Mouse (Mus musculus): ENCODE measurements around the gene Tnfaip8l2. TPM values are rescaled to one million over a fixed set of nuclear protein-coding genes. Genes with fewer than 3 reads are reported as not detected.
"Not testable (repeated sequence)": the region's sequence is repeated elsewhere in the genome, so short reads cannot be mapped to it uniquely, and the experiment has no call there.

Tnfaip8l2 gene
- total RNA-seq, 2 experiments from 2014 or later: 3.1 to 8.1 TPM

- ATAC-seq (replicated peaks; ENCODE audit: low FRiP score, low TSS enrichment, poor library complexity, severe bottlenecking): no peak
Observed at GRCm38 (mm10) chr3:95129226-95129651, 12.9 kb downstream of the Tnfaip8l2 start.

- 0 out of 2 replicates have a peak, but pooled peaks have one; percentile 9 for ATAC-seq (replicated peaks; ENCODE audit: low FRiP score, low TSS enrichment, poor library complexity, severe bottlenecking)
Observed at GRCm38 (mm10) chr3:95124972-95125371, 17.2 kb downstream of the Tnfaip8l2 start.

GRCm38 (mm10) chr3:95124246-95124645, 17.9 kb downstream of the Tnfaip8l2 start, which contains the start of gene Tmod4:
Gene Tmod4, plus strand, starts transcription at chr3:95124476.
- ATAC-seq (replicated peaks; ENCODE audit: low FRiP score, low TSS enrichment, poor library complexity, severe bottlenecking): peak; percentile 71

- ATAC-seq (replicated peaks; ENCODE audit: low FRiP score, low TSS enrichment, poor library complexity, severe bottlenecking): no peak
Observed at GRCm38 (mm10) chr3:95121580-95121979, 20.6 kb downstream of the Tnfaip8l2 start.

GRCm38 (mm10) chr3:95117751-95118150, 24.4 kb downstream of the Tnfaip8l2 start:
- no peak for ATAC-seq (replicated peaks; ENCODE audit: low FRiP score, low TSS enrichment, poor library complexity, severe bottlenecking)

- ATAC-seq (replicated peaks; ENCODE audit: low FRiP score, low TSS enrichment, poor library complexity, severe bottlenecking): no peak
Observed at GRCm38 (mm10) chr3:95112760-95113159, 29.4 kb downstream of the Tnfaip8l2 start.

GRCm38 (mm10) chr3:95110911-95111726, 31.0 kb downstream of the Tnfaip8l2 start, which contains the start of gene Vps72:
Gene Vps72, plus strand, starts transcription at chr3:95111022.
- ATAC-seq (replicated peaks; ENCODE audit: low FRiP score, low TSS enrichment, poor library complexity, severe bottlenecking): peak; percentile 85

- ATAC-seq (replicated peaks; ENCODE audit: low FRiP score, low TSS enrichment, poor library complexity, severe bottlenecking): no peak
Observed at GRCm38 (mm10) chr3:95107898-95108297, 34.3 kb downstream of the Tnfaip8l2 start.

- not testable (repeated sequence) for ATAC-seq (replicated peaks; ENCODE audit: low FRiP score, low TSS enrichment, poor library complexity, severe bottlenecking)
Observed at GRCm38 (mm10) chr3:95107308-95107707, 34.9 kb downstream of the Tnfaip8l2 start.

- ATAC-seq (replicated peaks; ENCODE audit: low FRiP score, low TSS enrichment, poor library complexity, severe bottlenecking): peak; percentile 69
Observed at GRCm38 (mm10) chr3:95106338-95107117, 35.6 kb downstream of the Tnfaip8l2 start, which contains the start of gene Pip5k1a. Gene Pip5k1a, minus strand, starts transcription at chr3:95106930.

- 0 out of 2 replicates have a peak, but pooled peaks have one; percentile 32 for ATAC-seq (replicated peaks; ENCODE audit: low FRiP score, low TSS enrichment, poor library complexity, severe bottlenecking)
Observed at GRCm38 (mm10) chr3:95105586-95106337, 36.4 kb downstream of the Tnfaip8l2 start.

GRCm38 (mm10) chr3:95105121-95105520, 37.0 kb downstream of the Tnfaip8l2 start:
- no peak for ATAC-seq (replicated peaks; ENCODE audit: low FRiP score, low TSS enrichment, poor library complexity, severe bottlenecking)

GRCm38 (mm10) chr3:95100854-95101253, 41.3 kb downstream of the Tnfaip8l2 start:
- no peak for ATAC-seq (replicated peaks; ENCODE audit: low FRiP score, low TSS enrichment, poor library complexity, severe bottlenecking)

Other genes starting within 250 kb of the Tnfaip8l2 start
- gene Selenbp1, start 209.3 kb downstream of the Tnfaip8l2 start, total RNA-seq (2014; fragmentation: Nextera tagmentation): 128 and 136 TPM in 2 replicates
- gene Selenbp1, start 209.3 kb downstream of the Tnfaip8l2 start, total RNA-seq (2017): 100 and 113 TPM in 2 replicates
- 21.3 and 21.4 TPM in 2 replicates for gene Rfx5, start 188.3 kb downstream of the Tnfaip8l2 start, total RNA-seq (2014; fragmentation: Nextera tagmentation)
- gene Rfx5, start 188.3 kb downstream of the Tnfaip8l2 start, total RNA-seq (2017): 15.1 and 19.0 TPM in 2 replicates
- 24.9 and 35.5 TPM in 2 replicates for gene Pi4kb, start 167.6 kb downstream of the Tnfaip8l2 start, total RNA-seq (2014; fragmentation: Nextera tagmentation)
- gene Pi4kb, start 167.6 kb downstream of the Tnfaip8l2 start, total RNA-seq (2017): 22.7 and 27.9 TPM in 2 replicates
- 16.8 and 25.9 TPM in 2 replicates for gene Zfp687, start 126.9 kb downstream of the Tnfaip8l2 start, total RNA-seq (2014; fragmentation: Nextera tagmentation)
- gene Zfp687, start 126.9 kb downstream of the Tnfaip8l2 start, total RNA-seq (2017): 13.0 and 42.4 TPM in 2 replicates
- gene Psmd4, start 99.7 kb downstream of the Tnfaip8l2 start, total RNA-seq (2014; fragmentation: Nextera tagmentation): 190 and 212 TPM in 2 replicates
- 336 and 456 TPM in 2 replicates for gene Psmd4, start 99.7 kb downstream of the Tnfaip8l2 start, total RNA-seq (2017)
- gene Pip5k1a, start 35.4 kb downstream of the Tnfaip8l2 start, total RNA-seq (2014; fragmentation: Nextera tagmentation): 28.8 and 29.3 TPM in 2 replicates
- gene Pip5k1a, start 35.4 kb downstream of the Tnfaip8l2 start, total RNA-seq (2017): 20.5 and 23.8 TPM in 2 replicates
- gene Vps72, start 31.3 kb downstream of the Tnfaip8l2 start, total RNA-seq (2014; fragmentation: Nextera tagmentation): 62.9 and 64.1 TPM in 2 replicates
- gene Vps72, start 31.3 kb downstream of the Tnfaip8l2 start, total RNA-seq (2017): 105 and 121 TPM in 2 replicates
- 2.4 and 5.1 TPM in 2 replicates for gene Tmod4, start 17.9 kb downstream of the Tnfaip8l2 start, total RNA-seq (2014; fragmentation: Nextera tagmentation)
- 0.99 and 2.9 TPM in 2 replicates for gene Tmod4, start 17.9 kb downstream of the Tnfaip8l2 start, total RNA-seq (2017)
- 59.1 and 86.0 TPM in 2 replicates for gene Scnm1, start 8.3 kb downstream of the Tnfaip8l2 start, total RNA-seq (2014; fragmentation: Nextera tagmentation)
- gene Scnm1, start 8.3 kb downstream of the Tnfaip8l2 start, total RNA-seq (2017): 94.4 and 114 TPM in 2 replicates
- gene Lysmd1, start 8.3 kb downstream of the Tnfaip8l2 start, total RNA-seq (2014; fragmentation: Nextera tagmentation): 5.4 and 6.9 TPM in 2 replicates
- 6.2 and 7.2 TPM in 2 replicates for gene Lysmd1, start 8.3 kb downstream of the Tnfaip8l2 start, total RNA-seq (2017)
- gene Sema6c, start 18.1 kb upstream of the Tnfaip8l2 start, total RNA-seq (2014; fragmentation: Nextera tagmentation): 0.27 TPM in 1 of 2 replicates, not detected in the other
- gene Sema6c, start 18.1 kb upstream of the Tnfaip8l2 start, total RNA-seq (2017): 0.99 TPM in 1 of 2 replicates, not detected in the other
- gene Gabpb2, start 75.6 kb upstream of the Tnfaip8l2 start, total RNA-seq (2014; fragmentation: Nextera tagmentation): 59.0 and 63.9 TPM in 2 replicates
- 59.2 and 64.2 TPM in 2 replicates for gene Gabpb2, start 75.6 kb upstream of the Tnfaip8l2 start, total RNA-seq (2017)
- gene Cdc42se1, start 86.4 kb upstream of the Tnfaip8l2 start, total RNA-seq (2014; fragmentation: Nextera tagmentation): 69.0 and 127 TPM in 2 replicates
- 49.5 and 59.1 TPM in 2 replicates for gene Cdc42se1, start 86.4 kb upstream of the Tnfaip8l2 start, total RNA-seq (2017)
- 6.0 and 6.9 TPM in 2 replicates for gene Mllt11, start 89.8 kb upstream of the Tnfaip8l2 start, total RNA-seq (2014; fragmentation: Nextera tagmentation)
- gene Mllt11, start 89.8 kb upstream of the Tnfaip8l2 start, total RNA-seq (2017): 1.9 and 3.6 TPM in 2 replicates
- 0.92 and 2.5 TPM in 2 replicates for gene Gm128, start 99.2 kb upstream of the Tnfaip8l2 start, total RNA-seq (2014; fragmentation: Nextera tagmentation)
- gene Gm128, start 99.2 kb upstream of the Tnfaip8l2 start, total RNA-seq (2017): 0.27 TPM in 1 of 2 replicates, not detected in the other
- not detected in 2 replicates for gene Bnipl, start 108.8 kb upstream of the Tnfaip8l2 start, total RNA-seq (2014; fragmentation: Nextera tagmentation)
- gene Bnipl, start 108.8 kb upstream of the Tnfaip8l2 start, total RNA-seq (2017): not detected in 2 replicates
- 36.8 and 46.9 TPM in 2 replicates for gene Mindy1, start 139.0 kb upstream of the Tnfaip8l2 start, total RNA-seq (2014; fragmentation: Nextera tagmentation)
- 37.5 and 45.3 TPM in 2 replicates for gene Mindy1, start 139.0 kb upstream of the Tnfaip8l2 start, total RNA-seq (2017)
- gene Prune1, start 139.7 kb upstream of the Tnfaip8l2 start, total RNA-seq (2014; fragmentation: Nextera tagmentation): 20.2 and 24.8 TPM in 2 replicates
- gene Prune1, start 139.7 kb upstream of the Tnfaip8l2 start, total RNA-seq (2017): 10.1 and 14.6 TPM in 2 replicates
- 25.5 and 35.5 TPM in 2 replicates for gene Anxa9, start 164.8 kb upstream of the Tnfaip8l2 start, total RNA-seq (2014; fragmentation: Nextera tagmentation)
- 15.6 and 16.7 TPM in 2 replicates for gene Anxa9, start 164.8 kb upstream of the Tnfaip8l2 start, total RNA-seq (2017)
- gene Cers2, start 172.4 kb upstream of the Tnfaip8l2 start, total RNA-seq (2014; fragmentation: Nextera tagmentation): 199 and 268 TPM in 2 replicates
- gene Cers2, start 172.4 kb upstream of the Tnfaip8l2 start, total RNA-seq (2017): 118 and 125 TPM in 2 replicates
- gene Setdb1, start 214.8 kb upstream of the Tnfaip8l2 start, total RNA-seq (2014; fragmentation: Nextera tagmentation): 58.7 and 67.9 TPM in 2 replicates
- gene Setdb1, start 214.8 kb upstream of the Tnfaip8l2 start, total RNA-seq (2017): 44.1 and 46.5 TPM in 2 replicates